Mouse (Mus musculus) left cerebral cortex, postnatal 25 days (tissue): ENCODE results near the gene Irx5. TPM values are rescaled to one million over a fixed set of nuclear protein-coding genes. Genes with fewer than 3 reads are reported as not detected.

Experiments used
- DNase-seq, 2 experiments: peaks; one replicate each; pipeline ENCODE4 v3.0.0; 2022; ENCODE audit warnings: low spot score in 2 of 2, mixed read lengths in 1 of 2
- intact Hi-C: fragments of 180-260 bp; cut with DNase I; formaldehyde crosslinking; loops from one replicate; pipeline ENCODE4 v1.15.1; 2025
- total RNA-seq, 2 experiments: library from RNA; stranded (reverse); gene quantifications; 2 replicates each; pipeline ENCODE4 v1.2.3; 2021

Irx5 gene
- total RNA-seq, 2 experiments from 2014 or later = not detected

- intact Hi-C loops = loop anchor here (2.0 to 10.0 kb wide), 4 partner anchors 312 to 1164 kb away; partner anchors contain the start of genes Aktip, Fto and Rpgrip1l
- peak in 1 of 2 experiments; percentile 2 for DNase-seq
Measured at GRCm38 (mm10) chr8:92359000-92359832, 1.8 kb downstream of the Irx5 start.

GRCm38 (mm10) chr8:92359833-92360082, 2.3 kb downstream of the Irx5 start:
- DNase-seq = peak in 1 of 2 experiments; percentile 2

GRCm38 (mm10) chr8:92360083-92360861, 2.8 kb downstream of the Irx5 start:
- DNase-seq = peak in 1 of 2 experiments; percentile 3
- intact Hi-C loops = loop anchor here (5.0 kb wide), 2 partner anchors 362 to 648 kb away; no protein-coding TSS in a partner anchor

More at GRCm38 (mm10) chr8:92359833-92360082, 2.3 kb downstream of the Irx5 start:
- intact Hi-C loops = loop anchor here (2.0 to 10.0 kb wide), 6 partner anchors 311 to 1165 kb away; partner anchors contain the start of genes Aktip, Fto and Rpgrip1l

- DNase-seq = peak; percentile 26 to 52
- intact Hi-C loops = loop anchor here (5.0 kb wide), 2 partner anchors 361 to 649 kb away; no protein-coding TSS in a partner anchor
Measured at GRCm38 (mm10) chr8:92361546-92362351, 4.3 kb downstream of the Irx5 start.

GRCm38 (mm10) chr8:92362396-92363115, 5.1 kb downstream of the Irx5 start:
- DNase-seq = peak in 1 of 2 experiments; percentile 8
- intact Hi-C loops = loop anchor here (5.0 kb wide), 2 partner anchors 360 to 650 kb away; no protein-coding TSS in a partner anchor

GRCm38 (mm10) chr8:92363217-92364147, 6.1 kb downstream of the Irx5 start:
- intact Hi-C loops = loop anchor here (2.0 to 5.0 kb wide), 3 partner anchors 359 to 651 kb away; no protein-coding TSS in a partner anchor
- peak in 1 of 2 experiments; percentile 11 for DNase-seq

- peak in 1 of 2 experiments; percentile 6 for DNase-seq
Measured at GRCm38 (mm10) chr8:92364148-92364775, 6.8 kb downstream of the Irx5 start.

GRCm38 (mm10) chr8:92364776-92365240, 7.4 kb downstream of the Irx5 start:
- intact Hi-C loops = loop anchor here (2.0 to 5.0 kb wide), 3 partner anchors 357 to 653 kb away; no protein-coding TSS in a partner anchor
- peak in 1 of 2 experiments; percentile 14 for DNase-seq

More at GRCm38 (mm10) chr8:92364148-92364775, 6.8 kb downstream of the Irx5 start:
- intact Hi-C loops = loop anchor here (2.0 to 5.0 kb wide), 3 partner anchors 358 to 652 kb away; no protein-coding TSS in a partner anchor

- DNase-seq = peak in 1 of 2 experiments; percentile 21
- intact Hi-C loops = loop anchor here (2.0 kb wide), 1 partner anchor 565 kb away; no protein-coding TSS in a partner anchor
Measured at GRCm38 (mm10) chr8:92365241-92365943, 8.0 kb downstream of the Irx5 start.

GRCm38 (mm10) chr8:92365944-92366735, 8.7 kb downstream of the Irx5 start:
- intact Hi-C loops = loop anchor here (2.0 kb wide), 1 partner anchor 565 kb away; no protein-coding TSS in a partner anchor

GRCm38 (mm10) chr8:92366736-92367267, 9.4 kb downstream of the Irx5 start:
- no peak for DNase-seq
- intact Hi-C loops = no loop called here

More at GRCm38 (mm10) chr8:92365944-92366735, 8.7 kb downstream of the Irx5 start:
- no peak for DNase-seq

GRCm38 (mm10) chr8:92379524-92379923, 22.1 kb downstream of the Irx5 start:
- no peak for DNase-seq

GRCm38 (mm10) chr8:92380571-92380970, 23.1 kb downstream of the Irx5 start:
- intact Hi-C loops = no loop called here
- no peak for DNase-seq

More at GRCm38 (mm10) chr8:92379524-92379923, 22.1 kb downstream of the Irx5 start:
- intact Hi-C loops = no loop called here

- no peak for DNase-seq
- intact Hi-C loops = no loop called here
Measured at GRCm38 (mm10) chr8:92387893-92388292, 30.5 kb downstream of the Irx5 start.

- intact Hi-C loops = no loop called here
- DNase-seq = no peak
Measured at GRCm38 (mm10) chr8:92404218-92404617, 46.8 kb downstream of the Irx5 start.
